Mouse (Mus musculus) embryonic fibroblast, embryonic 13.5 days (primary cell): ENCODE data around the gene Plxdc1.

Experiments used
- CTCF ChIP-seq: IDR thresholded peaks from 2 replicates; pipeline ENCODE4 v1.5.1; 2011; ENCODE audit warnings: mild to moderate bottlenecking, control low read depth, low read length, moderate library complexity, borderline replicate concordance; ENCODE audit not compliant: insufficient read depth
- POLR2A ChIP-seq: IDR thresholded peaks from 2 replicates; pipeline ENCODE4 v1.6.1; 2011; ENCODE audit warnings: low read depth, mild to moderate bottlenecking, control low read depth, low read length, moderate library complexity

GRCm38 (mm10) chr11:97955915-97956314 lies 30.3 kb downstream of the Plxdc1 start:
- TF ChIP-seq CTCF, result no peak
- no peak for TF ChIP-seq POLR2A
